Mouse (Mus musculus) midbrain, postnatal 0 days (tissue): ENCODE measurements at regions not wholly inside any gene's neighbourhood (a gene's known extent, or its start where the extent isn't known, plus 50 kb on each side); places are given as distances from the start of the nearest gene placed in this dataset.

ENCODE experiments used
- ATAC-seq: fragments of 200-750 bp; cut with Nextera tagmentation; 2 replicates; pipeline ENCODE4 v1.8.0; 2017; ENCODE audit warnings: moderate number of reproducible peaks, mild to moderate bottlenecking, moderate TSS enrichment, moderate library complexity; ENCODE audit not compliant: low FRiP score
- DNase-seq: peaks from one replicate; pipeline ENCODE4 v3.0.0-alpha.2; 2015; ENCODE audit warnings: low spot score
- H3K27ac ChIP-seq: fragments of 300-500 bp; sonication (generic); 2 replicates; pipeline ENCODE4 v1.5.1; 2014; ENCODE audit warnings: low read depth, mild to moderate bottlenecking, low read length, mixed read lengths
- H3K27me3 ChIP-seq: fragments of 300-500 bp; sonication (generic); 2 replicates; pipeline ENCODE4 v1.6.1; 2014; ENCODE audit warnings: low read length, control low read depth, mixed read lengths; ENCODE audit not compliant: insufficient read depth
- H3K36me3 ChIP-seq: fragments of 300-500 bp; sonication (generic); 2 replicates; pipeline ENCODE4 v1.6.1; 2014; ENCODE audit warnings: low read length, control low read depth, mixed read lengths; ENCODE audit not compliant: insufficient read depth
- H3K4me1 ChIP-seq: fragments of 300-500 bp; sonication (generic); 2 replicates; pipeline ENCODE4 v1.6.1; 2014; ENCODE audit warnings: mild to moderate bottlenecking, control low read depth, antibody characterized with exemption, low read length, mixed read lengths; ENCODE audit not compliant: insufficient read depth
- H3K4me2 ChIP-seq: fragments of 300-500 bp; sonication (generic); 2 replicates; pipeline ENCODE4 v1.6.1; 2014; ENCODE audit warnings: low read depth, mild to moderate bottlenecking, low read length, mixed read lengths; ENCODE audit not compliant: poor library complexity, severe bottlenecking
- H3K4me3 ChIP-seq: fragments of 300-500 bp; sonication (generic); 2 replicates; pipeline ENCODE4 v1.5.1; 2014; ENCODE audit warnings: low read depth, mild to moderate bottlenecking, low read length, moderate library complexity
- H3K9ac ChIP-seq: fragments of 300-500 bp; sonication (generic); replicated peaks from 2 replicates; pipeline ENCODE4 v1.6.1; 2014; ENCODE audit warnings: mild to moderate bottlenecking, low read length, moderate library complexity, mixed read lengths; ENCODE audit not compliant: poor library complexity, severe bottlenecking
- H3K9me3 ChIP-seq: fragments of 300-500 bp; sonication (generic); 2 replicates; pipeline ENCODE4 v1.6.1; 2016; ENCODE audit warnings: low read length, control low read depth
- CTCF ChIP-seq: IDR thresholded peaks from 2 replicates; pipeline ENCODE4 v1.5.1; 2016; ENCODE audit warnings: antibody characterized with exemption, mild to moderate bottlenecking
- WGBS: fragments of 180-500 bp; shearing (Covaris S2); extraction: QIAGEN DNeasy Blood & Tissue Kit; methylation state at CpG from one replicate; pipeline ENCODE4 v1.1.7; 2014; 5-methylcytosine and 5-hydroxymethylcytosine counted together

DNA sequence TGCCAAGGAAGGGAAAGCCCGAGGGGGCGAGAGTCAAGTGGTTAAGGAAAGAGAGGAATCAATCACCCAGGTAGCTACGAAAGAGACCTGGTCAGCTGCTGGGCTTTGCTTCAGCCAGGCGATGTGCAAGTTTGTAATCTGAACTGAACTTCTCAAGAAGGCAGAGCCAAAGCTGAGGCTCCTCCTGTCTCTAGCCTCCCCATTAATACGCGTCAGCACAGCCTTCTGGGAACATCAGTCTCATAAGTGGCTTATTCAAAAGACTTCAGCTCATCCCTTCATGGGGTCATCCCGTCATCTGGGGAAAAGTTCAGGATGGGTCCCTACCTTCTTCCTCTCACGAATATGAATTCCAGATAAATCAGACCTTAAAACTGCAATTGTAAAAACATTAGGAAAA is 112.2 kb upstream of the Mgme1 start:
- no peak overlapping the region for H3K27ac ChIP-seq
- TF ChIP-seq CTCF, result no peak
- H3K4me3 ChIP-seq, result no peak overlapping the region
- DNase-seq, result no peak
- no peaks in the 10 kb centered on the region for H3K36me3 ChIP-seq
- no peak for ATAC-seq
- 50% methylated on average over 8 of the region's 8 CpGs for WGBS
- no peak overlapping the region; the same call in 1 of the 2 replicates for H3K9ac ChIP-seq
- H3K4me1 ChIP-seq, result no peaks in the 10 kb centered on the region
- no peaks in the 10 kb centered on the region for H3K9me3 ChIP-seq
- no peak overlapping the region for H3K4me2 ChIP-seq
- H3K27me3 ChIP-seq, result no peaks in the 10 kb centered on the region

DNA sequence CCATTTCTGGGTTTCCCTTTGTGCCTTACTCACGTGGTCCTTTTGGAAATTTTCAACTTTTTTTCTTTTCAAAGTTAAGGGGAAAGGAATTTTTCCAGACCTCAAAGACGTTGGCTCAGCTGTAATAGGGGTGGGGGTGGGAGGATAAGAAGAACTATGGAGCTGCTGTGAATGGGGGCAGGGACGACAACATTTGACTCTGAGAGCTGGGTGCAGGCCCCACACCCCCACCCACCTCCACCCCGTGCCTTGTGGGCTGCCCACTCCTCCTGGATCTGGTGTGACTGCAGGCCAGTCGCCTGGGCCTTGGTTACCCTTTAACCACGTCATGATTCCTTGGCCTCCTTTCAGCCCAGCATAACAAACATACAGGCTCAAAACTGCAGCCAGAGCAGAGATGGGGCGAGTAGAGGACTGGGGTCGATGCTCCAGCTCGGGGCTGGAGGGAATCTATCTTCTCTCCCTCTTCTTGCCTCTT is 110.6 kb upstream of the Mgme1 start:
- no peak overlapping the region for H3K27ac ChIP-seq
- H3K4me1 ChIP-seq, result 0 out of 2 replicates have a peak, but pooled peaks cover 9% of the 10 kb centered on the region

DNA sequence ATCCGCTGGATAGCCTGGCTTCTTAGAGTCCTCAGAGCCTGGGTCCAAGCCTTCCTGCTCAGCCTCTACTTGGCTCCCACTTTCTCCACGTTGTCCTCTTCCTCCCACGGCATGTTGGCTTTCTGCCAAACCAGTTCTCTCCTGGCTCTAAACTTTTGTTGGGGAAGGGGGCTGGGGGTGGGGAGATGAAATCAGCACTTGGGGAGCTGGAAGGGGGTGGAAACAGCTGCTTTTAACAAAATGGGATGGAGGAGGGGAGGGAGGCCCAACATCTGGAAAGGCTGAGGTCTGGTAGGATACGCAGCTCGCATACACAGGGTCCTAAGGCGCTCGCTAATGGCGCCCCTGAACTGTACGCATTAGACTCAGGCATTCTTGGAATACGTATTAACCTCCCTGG is 110.0 kb upstream of the Mgme1 start:
- Histone ChIP-seq H3K4me1 (0 out of 2 replicates have a peak, but pooled peaks cover 10% of the 10 kb centered on the region), H3K4me3 (no peak overlapping the region), H3K27ac (no peak overlapping the region), H3K9ac (no peak overlapping the region), H3K9me3 (no peaks in the 10 kb centered on the region), H3K27me3 (no peaks in the 10 kb centered on the region), H3K36me3 (no peaks in the 10 kb centered on the region), H3K4me2 (no peak overlapping the region)
- no peak for TF ChIP-seq CTCF
- 68% methylated on average over 10 of the region's 10 CpGs for WGBS
- no peak for ATAC-seq
- no peak for DNase-seq

More for the DNA sequence above, 110.6 kb upstream of the Mgme1 start:
- H3K4me2 ChIP-seq, result no peak overlapping the region
- H3K4me3 ChIP-seq, result no peak overlapping the region
- DNase-seq (no peak), ATAC-seq (no peak)
- H3K36me3 ChIP-seq, result no peaks in the 10 kb centered on the region
- 53% methylated on average over 9 of the region's 9 CpGs for WGBS
- no peaks in the 10 kb centered on the region for H3K9me3 ChIP-seq
- TF ChIP-seq CTCF, result no peak
- no peaks in the 10 kb centered on the region for H3K27me3 ChIP-seq
- H3K9ac ChIP-seq, result no peak overlapping the region

DNA sequence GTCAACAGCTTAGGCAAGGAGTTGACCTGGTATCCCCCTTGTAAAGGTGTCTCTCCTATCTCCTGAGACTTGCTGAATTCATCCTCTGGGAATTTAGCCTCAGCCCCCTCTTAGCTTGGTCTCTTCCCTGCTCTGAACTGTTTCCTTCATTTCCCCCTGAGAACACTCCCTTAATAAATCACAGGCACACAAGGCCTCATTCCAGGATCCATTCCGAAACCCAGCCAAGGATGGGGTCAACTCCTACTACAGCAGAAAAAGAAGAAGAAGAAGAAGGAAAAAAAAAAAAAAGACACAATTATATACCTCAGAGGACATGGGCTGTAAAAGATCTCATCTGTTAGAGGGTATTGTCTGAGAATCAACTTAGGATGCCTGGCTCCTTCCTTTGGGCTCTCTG is 108.6 kb upstream of the Mgme1 start:
- no peak for ATAC-seq
- H3K9ac ChIP-seq, result no peak overlapping the region
- H3K36me3 ChIP-seq, result no peaks in the 10 kb centered on the region
- H3K27me3 ChIP-seq, result no peaks in the 10 kb centered on the region
- peaks cover 14% of the 10 kb centered on the region; the same call in 1 of the 2 replicates for H3K4me1 ChIP-seq
- no peak for DNase-seq
- H3K9me3 ChIP-seq, result no peaks in the 10 kb centered on the region
- no peak overlapping the region for H3K4me2 ChIP-seq
- H3K27ac ChIP-seq, result no peak overlapping the region
- H3K4me3 ChIP-seq, result no peak overlapping the region
- TF ChIP-seq CTCF, result no peak
- WGBS, result 83% methylated on average over 1 of the region's 1 CpGs

DNA sequence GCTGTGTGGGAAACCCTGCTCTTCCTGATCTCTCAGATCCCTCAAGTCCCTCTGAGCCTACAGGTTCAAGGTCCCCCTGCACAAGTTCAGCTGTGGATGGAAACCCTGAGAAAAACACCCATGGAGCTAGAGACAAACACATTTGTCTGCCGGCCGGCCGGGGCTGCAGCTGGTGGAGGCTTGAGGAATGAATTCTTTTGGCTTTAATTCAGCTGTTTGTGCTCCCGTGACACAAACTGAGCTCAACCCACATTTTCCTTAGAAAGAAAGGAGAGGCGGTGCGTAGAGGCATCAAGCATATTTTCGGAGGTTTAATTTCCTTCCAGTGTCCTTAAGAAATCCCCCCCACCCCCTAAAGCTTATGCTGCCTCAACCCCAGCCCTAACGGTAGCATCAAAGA is 106.4 kb upstream of the Mgme1 start:
- 4% methylated on average over 8 of the region's 8 CpGs for WGBS
- Histone ChIP-seq H3K4me2 (peak overlapping the region; percentile 83), H3K27ac (peak overlapping the region; percentile 96), H3K4me3 (peak overlapping the region; percentile 62; the same call in 1 of the 2 replicates), H3K9ac (peak overlapping the region; percentile 92), H3K36me3 (no peaks in the 10 kb centered on the region), H3K4me1 (peaks cover 14% of the 10 kb centered on the region; the same call in 1 of the 2 replicates), H3K27me3 (no peaks in the 10 kb centered on the region), H3K9me3 (no peaks in the 10 kb centered on the region)
- no peak for ATAC-seq
- peak; percentile 62 for DNase-seq
- no peak for TF ChIP-seq CTCF

- TF ChIP-seq CTCF, result no peak
- no peaks in the 10 kb centered on the region for H3K36me3 ChIP-seq
- WGBS, result 1% methylated on average over 36 of the region's 37 CpGs
These were observed 105.3 kb upstream of the Mgme1 start for GRCm38 (mm10) chr2:144164986-144165821.

More at GRCm38 (mm10) chr2:144164986-144165821, 105.3 kb upstream of the Mgme1 start:
- Histone ChIP-seq H3K4me1 (peaks cover 14% of the 10 kb centered on the region; the same call in 1 of the 2 replicates), H3K27me3 (no peaks in the 10 kb centered on the region), H3K27ac (peak overlapping the region; percentile 96), H3K4me2 (peak overlapping the region; percentile 83), H3K4me3 (peak overlapping the region; percentile 62), H3K9ac (peak overlapping the region; percentile 92), H3K9me3 (no peaks in the 10 kb centered on the region)
- DNase-seq (peak; percentile 81), ATAC-seq (peak; percentile 81)
